Mouse (Mus musculus): ENCODE data around the gene Klhdc7b. TPM values are rescaled to one million over a fixed set of nuclear protein-coding genes. Genes with fewer than 3 reads are reported as not detected.

The Klhdc7b gene
- polyA plus RNA-seq, 1 experiment from 2014 or later = not detected

- no peak overlapping the region for H3K9ac ChIP-seq (ENCODE audit: low read depth, low read length)
- H3K9me3 ChIP-seq (ENCODE audit: control insufficient read depth, low read length) = no peaks in the 10 kb centered on the region
- DNase-seq (ENCODE audit: low spot score) (peak; percentile 36), ATAC-seq (ENCODE audit: low FRiP score) (no peak)
- no peak overlapping the region for H3K27ac ChIP-seq (ENCODE audit: low read depth, low read length)
- H3K27me3 ChIP-seq (ENCODE audit: control insufficient read depth, insufficient read depth, low read length) = peaks cover 32% of the 10 kb centered on the region
- no peak overlapping the region for H3K4me3 ChIP-seq (ENCODE audit: low read depth, low read length)
- H3K36me3 ChIP-seq (ENCODE audit: control insufficient read depth, insufficient read depth, low read length) = no peaks in the 10 kb centered on the region
- no peak overlapping the region for H3K4me2 ChIP-seq (replicated peaks; ENCODE audit: low read depth, low read length)
- WGBS = 5% methylated on average over 17 of the region's 18 CpGs
- peaks cover 4% of the 10 kb centered on the region for H3K4me1 ChIP-seq (replicated peaks; ENCODE audit: control insufficient read depth, insufficient read depth, low read length)
Measured at GRCm38 (mm10) chr15:89377362-89377761, 7.4 kb upstream of the Klhdc7b start.

GRCm38 (mm10) chr15:89377938-89378828 lies 6.5 kb upstream of the Klhdc7b start:
- peak overlapping the region; percentile 62 for H3K4me2 ChIP-seq (replicated peaks; ENCODE audit: low read depth, low read length)
- no peaks in the 10 kb centered on the region for H3K9me3 ChIP-seq (ENCODE audit: control insufficient read depth, low read length)
- no peak for ATAC-seq (ENCODE audit: low FRiP score)
- no peaks in the 10 kb centered on the region for H3K36me3 ChIP-seq (ENCODE audit: control insufficient read depth, insufficient read depth, low read length)
- H3K4me1 ChIP-seq (replicated peaks; ENCODE audit: control insufficient read depth, insufficient read depth, low read length) = peaks cover under 1% of the 10 kb centered on the region
- 10% methylated on average over 41 of the region's 46 CpGs for WGBS
- H3K9ac ChIP-seq (ENCODE audit: low read depth, low read length) = peak overlapping the region; percentile 35
- peak overlapping the region; percentile 32 for H3K4me3 ChIP-seq (ENCODE audit: low read depth, low read length)
- no peak for DNase-seq (ENCODE audit: low spot score)
- H3K27me3 ChIP-seq (ENCODE audit: control insufficient read depth, insufficient read depth, low read length) = peaks cover 32% of the 10 kb centered on the region
- H3K27ac ChIP-seq (ENCODE audit: low read depth, low read length) = no peak overlapping the region

- WGBS = under 1% methylated on average over 33 of the region's 33 CpGs
- no peaks in the 10 kb centered on the region for H3K9me3 ChIP-seq (ENCODE audit: control insufficient read depth, low read length)
- peak within 1 kb of the TSS; percentile 32 for H3K4me3 ChIP-seq (ENCODE audit: low read depth, low read length)
- peak within 1 kb of the TSS; percentile 35 for H3K9ac ChIP-seq (ENCODE audit: low read depth, low read length)
- H3K4me1 ChIP-seq (replicated peaks; ENCODE audit: control insufficient read depth, insufficient read depth, low read length) = no peaks in the 10 kb centered on the region; the same call in 1 of the 2 replicates
- ATAC-seq (ENCODE audit: low FRiP score) = no peak; the same call in 1 of the 2 replicates
- no peaks in the 10 kb centered on the region for H3K36me3 ChIP-seq (ENCODE audit: control insufficient read depth, insufficient read depth, low read length)
- H3K27me3 ChIP-seq (ENCODE audit: control insufficient read depth, insufficient read depth, low read length) = peaks cover 32% of the 10 kb centered on the region
- DNase-seq (ENCODE audit: low spot score) = peak; percentile 52
- H3K27ac ChIP-seq (ENCODE audit: low read depth, low read length) = no peak within 1 kb of the TSS
- peak within 1 kb of the TSS; percentile 62 for H3K4me2 ChIP-seq (replicated peaks; ENCODE audit: low read depth, low read length)
Measured at GRCm38 (mm10) chr15:89378831-89379401, 5.8 kb upstream of the Klhdc7b start, which contains the start of gene Odf3b. Gene Odf3b (minus strand): TSS chr15:89379282.

GRCm38 (mm10) chr15:89379429-89379828 lies 5.3 kb upstream of the Klhdc7b start:
- H3K4me1 ChIP-seq (replicated peaks; ENCODE audit: control insufficient read depth, insufficient read depth, low read length) = no peaks in the 10 kb centered on the region; the same call in 1 of the 2 replicates
- 18% methylated on average over 10 of the region's 10 CpGs for WGBS
- no peaks in the 10 kb centered on the region for H3K9me3 ChIP-seq (ENCODE audit: control insufficient read depth, low read length)
- no peak overlapping the region for H3K27ac ChIP-seq (ENCODE audit: low read depth, low read length)
- DNase-seq (ENCODE audit: low spot score) (no peak), ATAC-seq (ENCODE audit: low FRiP score) (no peak)
- peak overlapping the region; percentile 35 for H3K9ac ChIP-seq (ENCODE audit: low read depth, low read length)
- H3K4me3 ChIP-seq (ENCODE audit: low read depth, low read length) = peak overlapping the region; percentile 32
- H3K4me2 ChIP-seq (replicated peaks; ENCODE audit: low read depth, low read length) = peak overlapping the region; percentile 62
- H3K27me3 ChIP-seq (ENCODE audit: control insufficient read depth, insufficient read depth, low read length) = peaks cover 32% of the 10 kb centered on the region
- H3K36me3 ChIP-seq (ENCODE audit: control insufficient read depth, insufficient read depth, low read length) = no peaks in the 10 kb centered on the region

- no peak overlapping the region for H3K9ac ChIP-seq (ENCODE audit: low read depth, low read length)
- WGBS = 49% methylated on average over 12 of the region's 12 CpGs
- ATAC-seq (ENCODE audit: low FRiP score) = no peak
- H3K9me3 ChIP-seq (ENCODE audit: control insufficient read depth, low read length) = no peaks in the 10 kb centered on the region
- no peak overlapping the region for H3K4me3 ChIP-seq (ENCODE audit: low read depth, low read length)
- no peaks in the 10 kb centered on the region for H3K36me3 ChIP-seq (ENCODE audit: control insufficient read depth, insufficient read depth, low read length)
- no peaks in the 10 kb centered on the region for H3K27me3 ChIP-seq (ENCODE audit: control insufficient read depth, insufficient read depth, low read length)
- no peak overlapping the region for H3K27ac ChIP-seq (ENCODE audit: low read depth, low read length)
- no peak overlapping the region for H3K4me2 ChIP-seq (replicated peaks; ENCODE audit: low read depth, low read length)
- DNase-seq (ENCODE audit: low spot score) = no peak
- no peaks in the 10 kb centered on the region for H3K4me1 ChIP-seq (replicated peaks; ENCODE audit: control insufficient read depth, insufficient read depth, low read length)
Measured at GRCm38 (mm10) chr15:89387127-89387526, 2.4 kb downstream of the Klhdc7b start.

- H3K4me2 ChIP-seq (replicated peaks; ENCODE audit: low read depth, low read length) = no peak overlapping the region
- ATAC-seq (ENCODE audit: low FRiP score) (no peak), DNase-seq (ENCODE audit: low spot score) (no peak)
- H3K4me1 ChIP-seq (replicated peaks; ENCODE audit: control insufficient read depth, insufficient read depth, low read length) = no peaks in the 10 kb centered on the region
- no peaks in the 10 kb centered on the region for H3K36me3 ChIP-seq (ENCODE audit: control insufficient read depth, insufficient read depth, low read length)
- H3K27ac ChIP-seq (ENCODE audit: low read depth, low read length) = no peak overlapping the region
- no peaks in the 10 kb centered on the region for H3K27me3 ChIP-seq (ENCODE audit: control insufficient read depth, insufficient read depth, low read length)
- H3K9me3 ChIP-seq (ENCODE audit: control insufficient read depth, low read length) = no peaks in the 10 kb centered on the region
- WGBS = 90% methylated on average over 10 of the region's 10 CpGs
- no peak overlapping the region for H3K4me3 ChIP-seq (ENCODE audit: low read depth, low read length)
- H3K9ac ChIP-seq (ENCODE audit: low read depth, low read length) = no peak overlapping the region
Measured at GRCm38 (mm10) chr15:89390081-89390480, 5.4 kb downstream of the Klhdc7b start.

GRCm38 (mm10) chr15:89396883-89397282 lies 12.2 kb downstream of the Klhdc7b start:
- Histone ChIP-seq H3K9ac (ENCODE audit: low read depth, low read length) (no peak overlapping the region), H3K4me3 (ENCODE audit: low read depth, low read length) (no peak overlapping the region), H3K27ac (ENCODE audit: low read depth, low read length) (no peak overlapping the region), H3K4me2 (replicated peaks; ENCODE audit: low read depth, low read length) (no peak overlapping the region), H3K4me1 (replicated peaks; ENCODE audit: control insufficient read depth, insufficient read depth, low read length) (no peaks in the 10 kb centered on the region), H3K27me3 (ENCODE audit: control insufficient read depth, insufficient read depth, low read length) (no peaks in the 10 kb centered on the region), H3K9me3 (ENCODE audit: control insufficient read depth, low read length) (no peaks in the 10 kb centered on the region), H3K36me3 (ENCODE audit: control insufficient read depth, insufficient read depth, low read length) (no peaks in the 10 kb centered on the region)
- DNase-seq (ENCODE audit: low spot score) (no peak), ATAC-seq (ENCODE audit: low FRiP score) (no peak)
- WGBS = 87% methylated on average over 4 of the region's 4 CpGs

- no peak overlapping the region for H3K4me3 ChIP-seq (ENCODE audit: low read depth, low read length)
- H3K27me3 ChIP-seq (ENCODE audit: control insufficient read depth, insufficient read depth, low read length) = no peaks in the 10 kb centered on the region
- WGBS = 79% methylated on average over 2 of the region's 2 CpGs
- no peaks in the 10 kb centered on the region for H3K4me1 ChIP-seq (replicated peaks; ENCODE audit: control insufficient read depth, insufficient read depth, low read length)
- H3K9ac ChIP-seq (ENCODE audit: low read depth, low read length) = no peak overlapping the region
- H3K4me2 ChIP-seq (replicated peaks; ENCODE audit: low read depth, low read length) = no peak overlapping the region
- H3K9me3 ChIP-seq (ENCODE audit: control insufficient read depth, low read length) = no peaks in the 10 kb centered on the region
- DNase-seq (ENCODE audit: low spot score) = no peak
- no peak for ATAC-seq (ENCODE audit: low FRiP score)
- H3K27ac ChIP-seq (ENCODE audit: low read depth, low read length) = no peak overlapping the region
- H3K36me3 ChIP-seq (ENCODE audit: control insufficient read depth, insufficient read depth, low read length) = no peaks in the 10 kb centered on the region
Measured at GRCm38 (mm10) chr15:89398146-89398545, 13.4 kb downstream of the Klhdc7b start.
